Mouse (Mus musculus): ENCODE results near the gene Epgn.

The Epgn gene

DNA sequence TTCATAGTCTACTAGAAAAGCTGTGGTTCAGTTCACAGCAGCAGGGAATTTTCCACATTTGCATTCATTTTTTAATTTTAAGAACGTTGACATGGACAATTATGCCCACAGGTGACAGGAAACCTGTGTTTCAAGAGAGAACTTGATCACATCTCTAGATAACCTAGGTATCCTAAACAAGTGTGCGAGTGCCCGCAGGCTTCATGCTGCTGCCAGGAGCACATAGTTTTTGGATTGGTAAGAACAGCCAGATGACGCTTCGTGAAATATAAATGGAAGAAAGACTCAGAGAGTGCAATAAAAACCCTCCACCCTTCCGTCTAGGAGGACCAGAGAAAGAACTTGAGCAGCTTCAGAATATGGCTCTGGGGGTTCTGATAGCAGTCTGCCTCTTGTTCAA, at the start of gene Epgn:
Gene Epgn (plus strand): TSS at position 301 of the 400 bp plus-strand sequence.
- no peak for DNase-seq (ENCODE audit: low spot score)

DNA sequence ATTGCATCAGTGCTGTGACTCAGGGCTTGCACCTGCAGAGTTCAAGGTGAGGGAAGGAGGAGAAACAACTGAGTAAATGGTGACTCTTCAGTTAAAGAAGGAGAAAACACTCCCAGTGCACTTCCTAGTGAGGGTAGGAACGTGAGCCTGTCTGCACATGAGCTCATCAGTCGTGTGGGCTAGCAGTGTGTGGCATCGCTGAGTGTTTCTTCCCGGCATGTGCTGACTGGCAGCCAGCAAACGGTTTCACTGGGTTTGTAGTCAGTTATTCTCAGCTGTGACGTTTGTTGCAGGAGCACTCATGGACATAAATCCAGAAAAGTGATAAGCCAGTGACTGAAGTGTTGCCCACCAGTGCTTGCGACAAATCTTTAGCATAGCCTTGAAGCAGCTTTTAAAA, 47.0 kb upstream of the Epgn start:
- no peak for DNase-seq (ENCODE audit: low spot score)

DNA sequence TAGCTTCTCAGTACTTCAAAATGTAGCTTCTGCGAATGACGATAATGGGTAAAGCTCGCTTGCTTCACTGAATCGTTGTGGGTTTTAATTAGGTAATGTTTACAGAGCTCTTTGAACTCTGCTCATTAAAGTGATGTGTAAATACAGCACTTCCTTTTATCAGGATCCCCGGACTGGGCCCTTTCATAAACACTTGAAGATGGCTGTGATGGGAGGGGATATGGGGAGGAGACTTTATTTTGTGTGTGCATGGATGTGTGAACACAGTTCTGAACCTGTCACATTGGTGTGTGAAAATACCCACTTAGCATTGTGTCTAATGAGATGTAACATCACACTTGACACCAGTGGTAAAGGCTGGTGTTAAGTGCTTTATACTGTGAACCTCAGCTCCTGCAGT, 39.7 kb upstream of the Epgn start:
- no peak for DNase-seq (ENCODE audit: low spot score)

DNA sequence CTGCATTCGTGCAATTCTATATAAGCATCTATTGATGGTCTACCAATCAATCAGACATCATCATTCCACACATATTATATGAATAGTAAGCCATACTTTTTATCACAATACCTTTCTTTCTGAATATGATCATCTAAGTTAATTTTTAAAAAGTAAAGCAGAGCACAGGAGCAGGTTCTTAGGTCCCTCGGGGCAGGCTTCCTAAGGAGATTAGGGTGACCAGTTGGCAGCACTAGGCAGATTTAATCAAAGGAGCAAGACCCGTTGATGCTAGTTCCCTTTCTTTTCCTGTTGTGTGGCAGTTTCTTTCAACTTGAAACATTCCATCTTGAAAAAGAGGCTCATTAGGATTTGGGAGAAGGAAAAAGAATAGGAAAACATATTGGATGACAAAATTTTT, 39.1 kb upstream of the Epgn start:
- no peak for DNase-seq (ENCODE audit: low spot score)

DNA sequence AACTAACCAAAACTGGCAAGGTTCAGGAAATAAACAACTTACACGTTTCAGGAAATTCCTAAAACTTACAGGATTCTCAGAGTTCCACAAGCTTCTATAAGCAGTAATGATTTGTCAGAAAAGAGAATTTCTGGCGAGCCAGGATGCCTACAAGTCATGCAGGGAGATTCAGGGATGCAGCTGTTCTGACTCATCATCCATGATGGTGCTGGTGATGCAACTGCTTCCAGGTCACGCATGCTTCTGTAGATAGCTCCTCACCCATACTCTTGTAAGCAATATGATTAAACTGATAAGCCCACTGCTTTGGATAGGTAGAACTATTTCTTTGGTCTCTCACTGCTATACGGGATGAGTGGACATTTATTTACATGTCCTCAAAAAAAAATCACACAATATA, 38.7 kb upstream of the Epgn start:
- no peak for DNase-seq (ENCODE audit: low spot score)

DNA sequence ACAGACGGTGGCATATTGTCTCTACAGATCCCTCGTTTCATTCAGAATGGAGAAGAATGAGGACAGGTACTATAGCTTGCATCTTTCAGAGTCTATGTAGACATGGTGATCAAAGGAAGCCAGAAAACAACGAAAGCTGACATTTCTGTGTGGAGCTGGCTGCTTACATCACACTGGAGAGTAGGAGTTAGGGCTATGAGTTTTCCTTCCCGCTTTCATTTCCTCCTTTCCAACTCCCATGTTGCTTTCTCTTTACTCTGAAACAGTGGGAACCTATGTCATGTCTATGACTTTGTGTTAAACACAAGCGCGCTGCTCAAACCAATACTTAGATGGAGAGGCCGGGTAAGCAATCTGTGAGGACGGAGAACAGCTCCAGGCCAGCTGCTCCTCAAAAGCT, 27.3 kb upstream of the Epgn start:
- DNase-seq (ENCODE audit: low spot score) = no peak

DNA sequence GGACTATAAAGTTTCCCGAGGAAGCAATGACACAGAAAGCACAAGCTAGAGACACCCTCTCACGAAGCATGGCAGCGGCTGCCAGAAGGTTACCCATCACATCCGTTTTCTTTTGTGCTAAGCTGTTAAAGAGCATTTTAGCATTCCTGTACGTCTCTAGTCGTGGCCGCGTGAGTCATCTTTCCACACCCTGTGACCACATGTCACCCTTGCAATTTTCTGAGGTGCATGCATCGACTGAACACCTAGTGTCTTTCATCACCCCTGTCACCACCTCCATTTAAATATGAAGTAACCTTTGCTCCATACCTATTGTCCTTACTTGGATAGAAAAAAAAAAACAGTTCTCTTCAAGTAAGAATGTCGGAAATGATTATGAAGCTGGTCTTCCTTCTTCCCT, 12.0 kb upstream of the Epgn start:
- DNase-seq (ENCODE audit: low spot score) = no peak

DNA sequence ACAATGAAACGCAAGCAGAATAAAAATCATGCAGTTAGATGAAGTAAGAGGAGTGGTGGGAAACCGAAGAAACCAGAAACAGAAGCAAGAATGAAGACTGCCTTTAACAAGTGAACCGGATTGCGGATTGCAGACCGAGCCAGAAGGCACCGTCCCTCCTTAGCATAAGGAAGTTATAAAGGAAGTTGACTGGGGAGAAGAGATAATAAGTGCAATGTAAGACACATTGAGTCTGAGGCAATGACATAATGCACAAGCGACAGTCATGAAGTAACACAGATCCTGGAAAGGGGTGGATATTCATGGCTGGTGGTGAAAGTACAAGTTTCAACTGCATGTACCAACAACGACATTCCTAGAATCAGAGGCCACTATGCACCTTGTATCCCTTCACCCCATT, 4.2 kb upstream of the Epgn start:
- DNase-seq (ENCODE audit: low spot score) = no peak

DNA sequence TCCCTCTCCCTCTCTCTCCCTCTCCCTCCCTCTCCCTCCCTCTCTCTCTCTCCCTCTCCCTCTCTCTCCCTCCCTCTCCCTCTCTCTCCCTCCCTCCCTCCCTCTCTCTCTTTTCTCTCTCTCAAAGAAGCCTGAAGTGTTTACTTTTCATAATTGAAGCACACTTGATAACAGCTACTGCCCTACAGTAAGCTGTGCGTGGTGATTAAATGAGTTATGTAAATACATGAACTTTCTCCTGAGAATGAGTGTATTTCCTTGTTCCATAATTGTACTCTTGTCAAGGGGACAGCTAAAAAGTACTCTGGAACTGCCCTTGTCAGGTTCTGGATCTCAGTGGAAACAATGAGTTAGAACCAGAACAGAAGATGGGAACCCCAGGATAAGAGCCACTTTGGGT, 576 bp downstream of the Epgn start:
- DNase-seq (ENCODE audit: low spot score) = no peak

DNA sequence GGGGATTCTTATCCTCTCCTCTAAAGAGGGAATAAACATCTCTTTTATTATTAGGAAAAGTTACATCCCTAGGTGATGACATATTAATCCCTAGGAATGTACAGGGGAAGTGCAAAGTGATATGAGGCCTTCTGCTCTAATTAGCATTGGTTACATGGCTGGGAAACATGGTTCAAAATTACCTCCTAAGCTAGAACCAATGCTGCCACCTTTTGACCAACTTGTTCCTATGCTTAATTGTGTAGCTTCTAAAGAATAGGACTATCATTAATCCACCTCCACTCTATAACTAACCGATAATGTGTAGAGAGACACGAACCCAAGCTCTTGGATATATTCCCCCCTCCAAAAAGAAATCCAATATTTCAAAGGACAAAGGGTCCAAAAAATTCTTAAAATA, 3.4 kb downstream of the Epgn start:
- no peak for DNase-seq (ENCODE audit: low spot score)

DNA sequence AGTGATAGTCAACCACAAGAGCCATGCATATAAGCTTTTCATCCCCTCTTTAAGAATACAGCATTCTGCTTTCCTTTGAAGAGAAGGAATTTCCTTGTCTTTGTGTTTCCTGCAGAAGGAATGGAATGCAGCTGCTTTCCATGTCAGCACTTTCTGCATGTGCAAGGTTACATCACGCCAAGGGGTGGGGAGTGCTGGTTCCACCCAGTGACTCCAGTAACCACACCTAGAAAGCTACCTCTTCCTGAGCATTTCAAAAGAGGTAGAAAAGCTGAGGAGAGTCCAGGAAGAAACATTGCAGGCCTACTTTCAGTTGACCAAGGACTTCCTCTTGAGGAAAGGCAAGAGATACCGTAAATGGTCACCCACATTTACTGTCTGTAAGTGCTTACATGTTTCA, 8.1 kb downstream of the Epgn start:
- DNase-seq (ENCODE audit: low spot score) = no peak

DNA sequence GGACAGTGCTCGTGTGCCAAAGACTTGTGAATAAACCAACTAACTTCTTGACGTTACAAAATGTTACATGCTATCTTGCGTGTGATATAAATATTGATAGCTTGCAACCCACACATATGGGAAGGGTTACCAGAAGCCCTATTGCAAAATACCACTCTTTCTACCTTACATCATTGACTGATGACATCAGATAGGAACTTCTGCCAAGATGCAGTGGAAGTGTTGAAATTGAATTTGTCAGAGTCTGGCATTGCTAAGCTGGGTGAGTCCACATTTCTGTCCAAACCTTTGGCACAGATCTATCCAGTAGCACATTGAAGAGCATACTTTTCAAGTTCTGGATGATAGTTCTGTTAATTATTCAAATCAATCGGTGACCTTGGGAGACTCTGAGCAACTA, 9.4 kb downstream of the Epgn start:
- peak; percentile 26 for DNase-seq (ENCODE audit: low spot score)

DNA sequence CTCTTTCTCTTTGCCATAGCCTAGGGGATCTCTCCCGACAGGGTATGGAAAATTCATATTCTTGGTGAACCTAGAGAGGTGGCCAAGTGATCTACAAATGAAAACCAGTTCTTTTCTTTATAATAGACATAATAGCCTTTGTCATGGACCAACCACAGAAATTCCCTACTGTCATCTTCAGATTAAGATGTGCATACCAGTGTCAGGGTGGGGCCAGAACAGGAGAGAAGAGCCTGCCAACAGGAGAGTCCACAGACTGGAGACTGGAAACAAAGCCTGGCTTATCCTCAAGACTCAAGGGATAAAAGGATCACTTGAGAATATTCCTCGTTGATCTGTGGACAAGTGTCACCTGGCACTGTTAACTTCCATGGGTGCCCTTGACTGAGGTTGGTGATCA, 10.5 kb downstream of the Epgn start:
- no peak for DNase-seq (ENCODE audit: low spot score)

DNA sequence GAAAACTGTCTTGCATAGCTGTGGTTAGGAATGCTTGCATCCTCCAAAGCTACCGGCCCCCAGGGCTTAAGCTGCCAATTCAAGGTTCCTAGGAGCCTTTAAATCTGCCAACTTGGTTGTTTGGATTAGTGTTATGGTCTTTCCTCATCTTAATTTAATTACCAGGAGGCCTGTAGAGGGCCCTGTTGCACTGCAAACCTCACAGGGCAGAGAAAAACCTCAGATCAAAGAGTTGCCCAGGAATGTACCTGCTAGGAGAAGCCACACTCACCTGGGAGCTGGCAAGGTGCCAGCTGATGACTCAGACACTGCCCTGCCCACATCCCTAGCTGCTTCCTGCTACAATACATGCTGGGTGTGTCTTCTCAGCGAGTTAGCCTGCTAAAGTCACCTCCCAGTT, 11.3 kb downstream of the Epgn start:
- no peak for DNase-seq (ENCODE audit: low spot score)

DNA sequence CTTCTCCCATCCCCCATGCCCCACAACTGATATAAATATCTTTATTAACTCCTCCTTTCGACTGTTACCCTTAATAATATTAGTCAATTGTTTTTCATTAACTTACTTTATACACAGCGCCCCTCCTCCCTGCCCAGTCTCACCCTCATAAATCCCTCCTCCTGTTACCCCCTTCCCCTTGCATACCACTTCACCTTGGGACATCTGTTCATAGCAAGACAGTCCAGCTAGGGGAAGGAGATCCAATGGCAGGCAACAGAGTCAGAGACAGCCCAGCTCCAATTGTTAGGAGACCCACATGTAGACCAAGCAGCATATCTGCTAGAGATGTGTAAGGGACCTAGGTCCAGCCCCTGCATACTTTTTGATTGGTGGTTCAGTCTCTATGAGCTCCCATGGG, 11.7 kb downstream of the Epgn start:
- no peak for DNase-seq (ENCODE audit: low spot score)

DNA sequence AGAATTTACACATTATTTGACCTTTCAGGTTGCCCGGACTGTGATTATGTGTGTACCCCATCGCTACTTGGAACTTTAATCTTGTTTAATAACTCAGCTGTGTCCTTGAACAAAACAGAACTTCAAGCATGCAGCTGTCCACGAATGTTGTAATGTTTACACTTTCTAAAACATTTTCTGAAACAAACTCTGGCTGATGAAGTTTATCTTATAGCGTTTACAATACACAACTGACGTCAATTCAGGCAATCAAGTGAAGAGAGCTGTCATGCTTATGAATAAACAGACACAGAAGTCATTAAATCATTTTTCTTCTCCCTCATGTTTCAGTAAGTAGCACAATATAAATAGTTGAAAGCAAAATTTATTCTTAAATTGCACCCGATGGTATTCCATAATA, 20.7 kb downstream of the Epgn start:
- no peak for DNase-seq (ENCODE audit: low spot score)

DNA sequence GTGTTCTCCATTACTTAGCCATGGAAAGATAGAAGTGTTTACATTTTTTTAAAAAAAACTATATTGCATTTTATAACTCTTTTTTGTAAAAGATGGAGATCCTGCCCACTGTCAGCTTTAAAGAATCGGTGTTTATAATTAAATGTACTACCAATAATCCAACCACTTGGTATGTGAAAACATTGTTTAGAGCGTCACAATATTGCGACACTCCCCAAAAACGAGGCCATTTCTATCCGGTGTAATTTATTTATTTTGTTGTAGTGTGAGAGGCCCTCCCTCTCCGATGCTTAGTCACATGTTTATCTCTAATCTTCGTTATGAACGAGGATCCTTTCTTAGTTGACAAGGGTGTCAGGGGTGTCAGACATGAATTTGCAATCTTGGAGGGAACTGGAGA, 21.1 kb downstream of the Epgn start:
- no peak for DNase-seq (ENCODE audit: low spot score)

DNA sequence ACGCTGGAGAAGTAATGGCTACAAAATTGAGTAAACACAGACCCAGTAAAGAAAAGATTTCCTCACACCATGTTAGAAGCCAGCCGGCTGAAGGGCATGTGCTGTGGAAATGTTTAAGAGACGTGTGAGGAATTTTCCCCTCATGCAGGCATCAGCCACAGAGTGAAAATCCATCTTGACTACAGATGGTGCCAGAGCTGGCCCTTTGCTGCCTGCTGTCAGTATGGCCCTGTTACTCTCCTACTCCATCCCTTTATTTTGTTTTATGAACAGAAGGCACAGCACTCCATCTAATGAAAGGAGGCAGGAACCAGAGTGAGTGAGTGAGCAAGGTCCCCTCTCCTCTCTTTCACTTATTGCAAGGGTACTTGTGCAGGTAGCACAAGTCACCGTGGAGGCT, 45.1 kb downstream of the Epgn start:
- DNase-seq (ENCODE audit: low spot score) = no peak

DNA sequence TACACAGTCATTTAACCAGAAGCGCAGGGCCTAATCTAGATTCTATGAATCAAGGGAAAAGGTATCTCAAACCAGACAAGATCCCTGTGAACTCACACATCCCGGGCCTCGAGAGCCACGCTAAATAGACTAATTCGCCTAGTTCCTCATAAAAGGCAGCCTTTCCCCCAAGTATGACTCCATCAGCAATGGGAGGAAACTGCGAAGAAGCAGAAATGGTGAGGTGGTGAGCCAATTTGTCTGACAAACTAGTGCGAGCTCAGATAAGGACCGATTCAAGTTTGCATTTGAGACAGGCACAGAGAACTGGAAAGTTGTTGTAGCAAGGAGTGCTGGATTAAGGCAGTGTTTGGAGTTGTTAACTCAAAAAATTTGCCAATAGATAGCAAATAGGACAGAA, 46.4 kb downstream of the Epgn start:
- no peak for DNase-seq (ENCODE audit: low spot score)

DNA sequence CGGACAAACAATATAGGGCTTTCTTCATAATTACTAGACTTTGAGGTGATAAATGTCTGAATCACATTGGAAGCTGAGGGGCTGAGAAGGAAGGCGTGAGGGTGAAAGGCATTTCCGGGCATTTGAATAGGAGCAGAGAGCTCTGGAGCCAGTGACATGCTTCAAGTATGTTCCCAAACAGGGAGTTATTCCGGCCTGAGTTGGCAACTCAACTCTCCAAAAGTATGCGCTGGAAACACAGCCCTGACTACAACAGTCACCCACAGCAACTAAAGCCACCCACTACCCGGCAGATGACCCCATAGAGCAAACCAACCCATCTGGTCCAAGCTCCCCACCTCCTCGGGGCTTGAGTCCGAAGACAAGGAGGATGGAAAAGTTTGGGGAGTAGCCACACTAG, 46.8 kb downstream of the Epgn start:
- DNase-seq (ENCODE audit: low spot score) = no peak

DNA sequence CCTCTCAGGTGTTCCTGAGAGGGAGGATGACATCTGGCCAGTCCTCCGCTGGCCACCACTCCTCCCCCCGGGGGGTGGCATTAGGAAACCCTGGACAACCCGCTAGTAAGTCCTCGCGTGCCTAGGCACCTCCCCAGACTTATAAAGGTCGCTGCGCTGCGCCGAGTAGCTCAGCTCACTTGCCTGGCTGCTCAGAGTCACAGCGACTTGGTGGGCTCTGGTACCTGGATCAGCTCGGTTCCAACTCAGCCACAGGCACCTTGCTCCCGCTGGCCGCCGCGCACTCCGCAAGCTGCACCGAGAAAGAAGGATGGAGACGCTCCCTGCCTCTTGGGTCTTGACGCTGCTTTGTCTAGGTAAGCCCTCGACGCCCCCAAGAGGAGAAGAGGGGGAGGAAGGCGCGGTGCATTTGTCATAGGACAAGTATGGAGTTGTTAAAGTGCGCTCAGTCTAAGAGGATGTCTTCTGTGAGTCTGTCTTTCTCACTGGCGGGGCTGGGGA, 47.2 kb downstream of the Epgn start, which contains the start of gene Ereg:
Gene Ereg (plus strand): TSS at position 173 of the 501 bp plus-strand sequence.
- DNase-seq (ENCODE audit: low spot score) = no peak

DNA sequence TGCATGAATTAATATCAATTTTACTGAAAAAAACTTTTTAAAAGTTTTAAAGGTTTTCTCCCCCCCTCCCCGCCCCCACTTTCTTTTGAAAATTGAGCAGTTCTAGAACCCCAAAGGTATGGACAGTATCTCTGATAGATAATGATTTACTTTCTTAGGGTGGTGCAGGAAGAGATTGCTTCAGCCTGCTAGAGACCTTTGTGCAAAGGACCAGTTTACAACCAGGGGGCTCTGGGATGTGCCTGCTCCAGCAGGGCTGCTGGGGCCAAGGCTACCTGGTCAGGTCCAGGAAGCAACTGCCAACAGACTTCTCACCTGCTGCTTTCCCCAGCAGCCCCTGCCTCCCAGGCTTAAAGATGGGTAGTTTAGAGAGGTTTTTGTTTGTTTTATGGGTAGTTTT, 47.8 kb downstream of the Epgn start:
- DNase-seq (ENCODE audit: low spot score) = no peak

DNA sequence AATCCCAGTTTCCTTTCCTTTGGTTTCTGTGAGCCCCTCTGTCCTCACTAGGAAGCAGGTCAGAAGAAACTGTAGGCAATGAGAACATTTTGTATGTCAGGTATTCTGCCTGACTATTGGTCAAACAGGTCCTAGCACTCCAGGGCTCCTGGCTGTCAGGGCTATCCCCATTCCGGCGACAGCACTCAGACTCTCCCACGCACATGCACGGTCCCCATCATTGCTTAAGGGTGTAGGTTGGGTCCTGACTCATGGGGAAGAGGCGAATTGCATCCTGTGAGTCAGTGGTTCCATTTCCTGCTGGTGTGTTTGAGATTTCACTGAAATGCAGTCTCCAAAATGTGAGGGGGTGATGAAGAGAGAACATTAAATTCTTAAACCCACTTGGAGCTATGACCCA, 55.8 kb downstream of the Epgn start:
- no peak for DNase-seq (ENCODE audit: low spot score)
